Mouse (Mus musculus): ENCODE results near the gene Cyp26c1.

DNA sequence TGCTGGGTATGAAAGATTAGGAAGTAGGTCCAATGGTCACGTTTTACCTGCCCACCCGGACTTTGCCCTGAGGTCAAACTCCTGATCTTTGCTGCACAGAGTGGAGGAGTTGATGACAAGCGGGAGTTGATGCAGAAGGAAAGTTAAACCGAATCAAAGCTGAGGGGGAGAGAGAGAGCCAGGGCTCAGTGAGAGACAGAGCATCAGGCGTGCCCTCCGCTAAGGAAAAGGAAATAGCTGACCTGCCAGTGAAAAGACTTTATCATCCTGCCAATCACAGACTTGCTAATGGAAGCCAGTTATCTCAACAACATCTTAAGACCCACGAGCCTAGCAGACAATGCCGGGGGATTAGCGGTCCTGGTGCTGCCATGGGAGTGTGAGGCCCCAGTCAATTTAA lies 28.9 kb upstream of the Cyp26c1 start:
- TF ChIP-seq POLR2A (IDR thresholded peaks at IDR 0.05; ENCODE audit: extremely low read depth, insufficient read depth, low read length) (no peak), CTCF (IDR thresholded peaks at IDR 0.05; ENCODE audit: extremely low read depth, insufficient read depth, low read length) (no peak)
